Mouse (Mus musculus) Patski (cell line): Measurements from ENCODE around the gene Ldhb. TPM values are rescaled to one million over a fixed set of nuclear protein-coding genes. Genes with fewer than 3 reads are reported as not detected.
"Not testable (repeated sequence)": the region's sequence is repeated elsewhere in the genome, so short reads cannot be mapped to it uniquely, and the experiment has no call there.

Source experiments
- ATAC-seq: fragments of 100-300 bp; one replicate; pipeline ENCODE4 v1.8.0; 2021
- CTCF ChIA-PET: fragments of 350-600 bp; sonication (Branson Sonifier 250); formaldehyde crosslinking; loops from one replicate; lab custom pipeline; 2022; ENCODE audit warnings: inconsistent platforms; lab: Charles Lee
- POLR2A ChIA-PET: fragments of 350-600 bp; sonication (Branson Sonifier 250); formaldehyde crosslinking; loops from one replicate; lab custom pipeline; 2022; ENCODE audit warnings: antibody characterized with exemption, inconsistent platforms; lab: Charles Lee
- DNase-seq: peaks from one replicate; pipeline ENCODE4 v3.0.0-alpha.2; 2011; ENCODE audit warnings: low read depth, low spot score
- H3K27me3 ChIP-seq: fragments of 371-371 bp; one replicate; pipeline ENCODE4 v1.5.1; 2021
- CTCF ChIP-seq: fragments of 100-300 bp; IDR thresholded peaks from one replicate; pipeline ENCODE4 v1.5.1; 2021
- in situ Hi-C: fragments of 300-500 bp; cut with MboI; formaldehyde crosslinking; loops from 3 replicates; pipeline ENCODE4 v1.11.1; 2018; ENCODE audit warnings: low pct_unique_long_range_greater_than_20kb, mixed read lengths
- polyA plus RNA-seq: library from polyadenylated mRNA; unstranded; gene quantifications from one replicate; pipeline ENCODE4 v1.2.3, GENCODE M21; 2021

The Ldhb gene
- polyA plus RNA-seq, 1 experiment from 2014 or later = 1,843 TPM

DNA sequence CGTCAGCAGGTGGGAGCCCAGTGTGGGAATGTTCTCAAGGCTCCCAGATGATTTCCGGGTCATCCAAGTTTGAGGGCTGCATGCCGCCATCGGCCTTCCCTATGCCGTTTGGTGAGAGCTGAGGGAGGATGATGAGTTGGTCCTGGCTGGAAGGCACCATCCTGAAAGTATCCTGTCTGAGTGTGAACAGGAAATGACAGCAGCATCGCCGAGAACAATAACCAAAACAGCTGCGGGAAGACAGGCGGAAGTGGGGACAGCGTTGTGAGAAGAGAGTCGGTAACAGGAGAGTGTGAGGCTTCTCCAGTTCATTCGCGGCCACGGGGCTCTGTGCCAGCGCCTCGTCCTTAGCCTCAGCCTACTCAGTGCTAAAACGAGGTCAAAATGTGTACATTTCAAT lies 30.7 kb upstream of the Ldhb start:
- ATAC-seq (no peak), DNase-seq (no peak)
- TF ChIP-seq CTCF = no peak
- in situ Hi-C loops = no loop called here
- POLR2A ChIA-PET = no interaction called here
- CTCF ChIA-PET = interaction anchor here (1.1 kb wide), 1 partner anchor 196 kb away, joined by 3 read pairs; no protein-coding TSS in a partner anchor
- peaks cover 3% of the 10 kb centered on the region for H3K27me3 ChIP-seq

DNA sequence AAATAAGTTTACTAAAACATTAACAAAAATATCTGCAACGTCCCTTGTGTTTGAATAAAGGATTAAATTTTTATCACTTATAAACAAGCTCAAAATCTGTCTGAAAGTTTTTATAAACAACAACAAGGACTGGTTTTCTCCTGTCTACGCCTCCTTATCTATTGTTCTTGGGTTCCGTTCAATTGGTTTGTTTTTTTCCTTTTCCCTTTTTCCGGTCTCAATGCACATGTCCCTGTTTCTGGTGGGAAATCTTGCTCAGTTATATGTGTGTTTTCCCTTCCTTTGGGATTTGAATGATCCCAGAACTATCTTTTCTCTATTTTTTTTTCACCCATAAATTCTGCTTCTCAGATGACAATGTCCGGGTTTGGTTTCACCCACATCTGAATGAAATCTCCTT lies 25.7 kb upstream of the Ldhb start:
- in situ Hi-C loops = no loop called here
- no peak for ATAC-seq
- ChIA-PET CTCF (interaction anchor here (1.1 to 1.7 kb wide), 5 partner anchors 8 to 488 kb away, joined by 3 to 6 read pairs (median 3); no protein-coding TSS in a partner anchor), POLR2A (no interaction called here)
- no peak for DNase-seq
- H3K27me3 ChIP-seq = peaks cover 4% of the 10 kb centered on the region
- no peak for TF ChIP-seq CTCF

DNA sequence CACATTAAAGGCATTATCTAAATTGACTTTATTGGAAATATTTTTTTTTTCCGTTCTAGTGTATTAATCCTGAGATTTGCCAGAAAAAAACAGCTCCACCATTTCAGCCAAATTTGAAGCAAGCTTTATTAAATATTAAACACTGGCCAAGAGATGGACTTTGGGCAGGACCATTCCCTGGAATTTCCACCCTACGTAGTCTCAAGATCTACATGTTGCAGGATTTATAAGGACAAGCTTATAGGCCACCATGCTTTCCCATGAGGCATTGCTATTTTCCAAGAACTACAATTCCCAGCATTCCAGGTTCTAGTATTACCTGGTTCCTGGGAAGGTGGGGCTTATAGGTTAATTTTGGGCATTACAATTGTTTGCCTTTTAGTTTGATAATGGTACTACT lies 24.9 kb upstream of the Ldhb start:
- in situ Hi-C loops = no loop called here
- CTCF ChIA-PET = interaction anchor here (1.4 to 1.7 kb wide), 2 partner anchors 24 to 203 kb away, joined by 3 to 6 read pairs; no protein-coding TSS in a partner anchor
- POLR2A ChIA-PET = no interaction called here
- TF ChIP-seq CTCF = no peak
- ATAC-seq (no peak), DNase-seq (no peak)
- H3K27me3 ChIP-seq = peaks cover 4% of the 10 kb centered on the region

DNA sequence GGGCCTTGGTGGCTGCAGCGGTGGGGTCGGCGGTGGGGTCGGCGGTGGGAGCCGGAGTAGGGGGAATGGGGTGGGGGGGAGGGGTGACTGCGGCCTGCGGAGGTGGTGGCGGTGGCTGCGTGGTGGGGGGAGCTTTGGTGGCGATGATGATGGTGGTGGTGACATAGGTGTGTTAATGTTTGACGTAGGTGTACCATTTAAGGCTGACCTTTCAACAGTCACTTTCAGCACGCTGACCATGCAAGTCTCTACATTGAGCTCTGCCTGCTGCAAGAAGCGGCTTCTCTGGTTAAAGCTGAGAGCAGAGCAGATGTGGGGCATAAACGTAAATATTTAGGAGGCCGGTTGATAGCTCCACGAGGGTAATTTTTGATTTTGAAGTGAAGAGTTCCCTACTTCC lies 24.4 kb upstream of the Ldhb start:
- TF ChIP-seq CTCF = no peak
- no peak for DNase-seq
- H3K27me3 ChIP-seq = peaks cover 4% of the 10 kb centered on the region
- POLR2A ChIA-PET = no interaction called here
- CTCF ChIA-PET = no interaction called here
- no peak for ATAC-seq
- in situ Hi-C loops = no loop called here

DNA sequence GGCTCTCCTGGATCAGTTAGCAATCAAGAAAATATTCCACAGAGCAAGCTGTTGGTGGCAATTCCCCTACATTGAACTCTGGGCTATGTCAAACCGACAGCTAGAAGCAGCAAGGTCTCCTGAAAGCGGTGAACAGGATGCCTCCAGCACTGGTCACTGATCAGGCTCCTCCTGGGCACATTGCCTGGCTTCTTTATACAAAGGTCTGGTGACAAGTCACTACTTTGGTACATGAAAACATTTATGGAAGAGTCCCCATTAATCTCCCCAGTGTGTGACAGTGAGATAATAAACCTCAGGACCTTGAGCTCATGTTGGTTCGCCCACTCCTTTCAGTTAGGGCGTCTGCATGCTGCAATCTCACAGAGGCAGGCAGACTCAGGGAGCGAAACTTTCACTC lies 22.6 kb upstream of the Ldhb start:
- POLR2A ChIA-PET = interaction anchor here (0.6 kb wide), 1 partner anchor 1589 kb away, joined by 4 read pairs; no protein-coding TSS in a partner anchor

DNA sequence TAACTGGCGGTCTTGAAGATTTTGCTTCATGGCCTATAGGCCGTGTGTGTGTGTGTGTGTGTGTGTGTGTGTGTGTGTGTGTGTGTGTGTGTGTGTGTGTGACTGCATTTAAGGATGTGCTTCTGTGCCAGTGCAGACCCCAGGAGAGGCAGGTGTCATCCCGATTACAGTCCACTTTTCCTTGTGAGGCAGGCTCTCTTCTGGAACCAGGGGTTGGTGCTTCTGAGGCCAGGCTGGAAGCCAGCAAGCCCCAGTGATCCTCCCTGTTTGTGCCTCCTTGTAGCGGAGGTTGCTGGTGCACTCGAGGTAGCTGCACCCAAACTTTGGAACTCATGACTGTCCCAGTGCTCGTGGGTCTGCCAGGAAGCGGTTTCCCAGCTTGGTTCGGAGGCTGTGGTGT lies 21.9 kb upstream of the Ldhb start:
- in situ Hi-C loops = loop anchor here (5.0 to 10.0 kb wide), 2 partner anchors 208 to 455 kb away; no protein-coding TSS in a partner anchor
- no peak for ATAC-seq
- CTCF ChIA-PET = interaction anchor here (1.3 kb wide), 1 partner anchor 206 kb away, joined by 3 read pairs; no protein-coding TSS in a partner anchor
- no peak for TF ChIP-seq CTCF
- DNase-seq = no peak
- H3K27me3 ChIP-seq = peaks cover 4% of the 10 kb centered on the region
- POLR2A ChIA-PET = interaction anchor here (0.6 kb wide), 1 partner anchor 1589 kb away, joined by 4 read pairs; no protein-coding TSS in a partner anchor

More for the DNA sequence above, 22.6 kb upstream of the Ldhb start:
- in situ Hi-C loops = no loop called here
- no peak for DNase-seq
- no peak for TF ChIP-seq CTCF
- no peak for ATAC-seq
- H3K27me3 ChIP-seq = peaks cover 4% of the 10 kb centered on the region
- CTCF ChIA-PET = interaction anchor here (1.3 kb wide), 1 partner anchor 205 kb away, joined by 3 read pairs; no protein-coding TSS in a partner anchor

DNA sequence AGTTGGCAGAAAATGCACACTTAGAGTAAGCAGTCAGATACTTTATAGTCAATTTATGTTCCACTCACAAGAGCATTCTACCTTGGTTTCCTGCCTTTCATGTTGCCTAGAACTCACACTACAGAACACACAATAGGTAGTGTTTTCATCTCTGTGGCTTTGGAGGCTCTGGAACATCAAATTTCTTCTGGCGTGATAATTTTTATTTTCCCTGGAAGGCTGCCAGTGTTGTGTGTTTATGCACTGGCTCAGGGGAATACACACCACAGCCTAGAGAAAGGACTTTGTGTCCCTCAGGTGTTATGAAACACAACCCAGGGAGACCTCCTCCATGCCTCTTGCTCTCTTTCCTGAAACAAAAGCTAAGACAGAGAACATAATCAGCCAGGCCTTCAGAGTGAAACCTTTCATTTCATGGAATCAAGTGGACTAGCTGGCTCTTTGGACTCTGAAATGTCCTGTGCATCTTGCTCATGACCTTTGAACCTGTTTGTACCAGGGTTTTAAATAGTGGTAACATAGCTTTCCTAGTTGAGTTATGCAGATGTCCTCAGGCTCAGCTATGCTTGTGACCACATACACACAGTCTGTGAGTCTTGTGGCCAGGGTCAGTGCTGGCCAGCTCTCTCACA lies 20.3 kb upstream of the Ldhb start:
- no peak for DNase-seq
- H3K27me3 ChIP-seq = peaks cover 4% of the 10 kb centered on the region
- ChIA-PET POLR2A (no interaction called here), CTCF (interaction anchor here (0.8 to 1.4 kb wide), 2 partner anchors 9 to 208 kb away, joined by 3 read pairs; no protein-coding TSS in a partner anchor)
- TF ChIP-seq CTCF = no peak
- in situ Hi-C loops = loop anchor here (5.0 to 10.0 kb wide), 2 partner anchors 209 to 457 kb away; no protein-coding TSS in a partner anchor
- no peak for ATAC-seq

DNA sequence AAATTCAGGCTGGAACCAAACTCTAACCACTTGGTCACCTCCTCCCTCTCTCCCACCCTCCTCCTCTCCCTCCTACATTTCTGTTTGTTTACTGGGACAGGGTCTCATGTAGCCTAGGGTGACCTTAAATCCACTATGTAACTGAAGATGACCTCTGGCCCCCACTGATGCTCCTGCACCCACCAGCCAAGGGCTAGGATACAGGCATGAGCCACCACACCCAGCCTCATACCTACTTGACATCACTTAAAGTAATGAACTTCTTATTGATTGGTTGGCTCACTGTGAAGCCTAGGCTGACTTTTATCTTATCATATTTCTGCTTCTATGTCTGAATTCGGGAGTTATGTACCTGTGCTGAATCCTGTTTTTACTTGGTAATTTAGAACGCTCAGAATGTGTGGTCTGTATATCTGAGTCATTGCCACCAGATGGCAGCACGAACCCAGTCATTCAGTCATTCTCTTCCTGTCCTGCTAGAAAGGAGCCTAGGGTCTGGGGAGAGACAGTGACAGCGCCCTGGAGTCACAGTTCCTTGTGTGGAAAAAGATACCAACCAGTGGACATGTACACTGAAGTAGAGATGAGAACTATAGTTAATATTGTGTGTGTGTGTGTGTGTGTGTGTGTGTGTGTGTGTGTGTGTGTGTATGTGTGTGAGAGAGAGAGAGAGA lies 17.0 kb upstream of the Ldhb start:
- H3K27me3 ChIP-seq = peaks cover 4% of the 10 kb centered on the region
- POLR2A ChIA-PET = no interaction called here
- in situ Hi-C loops = loop anchor here (5.0 to 25.0 kb wide), 4 partner anchors 213 to 1037 kb away; partner anchors contain the start of gene Etnk1
- CTCF ChIA-PET = interaction anchor here (1.3 to 1.7 kb wide), 2 partner anchors 10 to 211 kb away, joined by 4 to 5 read pairs; no protein-coding TSS in a partner anchor
- ATAC-seq (peak; percentile 69), DNase-seq (no peak)
- peak; percentile 80 for TF ChIP-seq CTCF

DNA sequence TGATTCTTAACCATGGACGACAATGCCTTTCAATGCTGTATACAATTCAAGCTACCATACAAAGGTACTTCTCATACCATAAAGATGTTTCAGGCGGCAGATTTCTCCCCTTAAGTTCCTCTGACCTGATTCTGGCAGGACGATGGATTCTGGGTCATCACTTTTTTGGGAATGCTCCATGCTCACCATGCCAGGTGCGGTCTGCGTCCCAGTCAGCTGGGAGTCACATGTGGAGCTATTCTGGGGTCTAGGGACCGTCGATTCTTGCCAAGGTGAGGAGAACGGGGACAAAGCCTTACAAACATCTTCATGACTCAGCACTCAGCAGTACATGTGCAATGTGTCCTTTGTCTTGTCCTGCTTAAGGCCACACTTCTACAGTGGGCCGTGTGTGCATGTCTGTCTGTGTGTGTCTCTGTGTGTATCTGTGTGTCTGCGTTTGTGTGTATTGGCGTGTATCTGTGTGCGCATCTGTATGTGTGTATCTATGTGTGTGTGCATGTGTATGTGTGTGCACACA lies 13.9 kb upstream of the Ldhb start:
- in situ Hi-C loops = loop anchor here (10.0 to 25.0 kb wide), 3 partner anchors 463 to 1034 kb away; partner anchors contain the start of gene Etnk1
- ATAC-seq = no peak
- CTCF ChIA-PET = interaction anchor here (0.9 kb wide), 1 partner anchor 214 kb away, joined by 3 read pairs; no protein-coding TSS in a partner anchor
- POLR2A ChIA-PET = no interaction called here
- no peak for DNase-seq
- no peak for TF ChIP-seq CTCF
- peaks cover 4% of the 10 kb centered on the region for H3K27me3 ChIP-seq

DNA sequence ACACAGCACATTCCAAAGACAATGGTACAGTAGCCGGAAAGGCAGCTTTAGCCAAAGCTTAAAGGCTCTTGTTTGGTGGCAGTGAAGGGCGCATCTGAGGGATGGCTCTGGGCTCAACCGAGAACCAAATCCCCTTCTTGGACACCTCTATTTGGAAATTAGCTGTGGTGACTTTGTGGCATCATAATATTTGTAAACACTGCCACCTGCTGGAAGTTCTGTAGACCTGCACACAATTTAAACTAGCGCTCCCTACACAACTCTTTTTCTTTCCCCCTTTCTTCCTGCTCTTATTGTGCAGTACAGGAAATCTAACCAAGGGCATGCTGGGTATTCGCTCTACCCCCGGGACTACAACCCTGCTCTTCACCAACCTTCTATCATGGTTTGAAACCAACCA lies 11.4 kb upstream of the Ldhb start:
- in situ Hi-C loops = loop anchor here (5.0 to 25.0 kb wide), 5 partner anchors 42 to 1032 kb away; partner anchors contain the start of gene Etnk1
- DNase-seq = no peak
- ATAC-seq = peak; percentile 76
- peak; percentile 77 for TF ChIP-seq CTCF
- H3K27me3 ChIP-seq = peaks cover under 1% of the 10 kb centered on the region
- CTCF ChIA-PET = interaction anchor here (0.8 to 2.6 kb wide), 13 partner anchors 9 to 169 kb away, joined by 3 to 16 read pairs (median 5); partner anchors contain the start of genes Gys2 and Ldhb
- POLR2A ChIA-PET = interaction anchor here (0.7 to 2.7 kb wide), 2 partner anchors 11 to 18 kb away, joined by 3 to 12 read pairs; partner anchors contain the start of gene Ldhb

DNA sequence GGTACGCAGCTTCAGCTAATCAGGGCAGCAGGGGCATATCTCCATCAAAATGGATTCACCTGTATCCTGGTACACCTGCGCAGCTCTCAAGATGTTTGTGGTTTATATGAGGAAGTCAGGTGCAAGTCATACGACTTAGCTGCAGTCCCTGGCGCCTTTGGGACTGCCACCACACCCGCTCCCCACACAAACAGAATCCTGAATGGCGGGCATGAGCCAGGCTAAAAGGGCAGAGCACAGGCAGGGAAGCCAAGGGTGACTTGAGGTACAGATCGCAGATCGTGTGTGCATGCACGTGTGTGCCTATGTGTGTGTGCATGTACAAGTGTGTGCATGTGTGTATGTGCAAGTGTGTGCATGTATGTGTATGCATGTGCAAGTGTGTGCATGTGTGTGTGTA lies 7.6 kb upstream of the Ldhb start:
- ATAC-seq, CTCF ChIA-PET, DNase-seq, H3K27me3 ChIP-seq: not testable (repeated sequence)
- POLR2A ChIA-PET = interaction anchor here (1.7 kb wide), 1 partner anchor 22 kb away, joined by 3 read pairs; no protein-coding TSS in a partner anchor
- in situ Hi-C loops = loop anchor here (5.0 to 25.0 kb wide), 5 partner anchors 38 to 1028 kb away; partner anchors contain the start of gene Etnk1
